Mouse (Mus musculus) spleen, postnatal 36 days (tissue): ENCODE data around the gene Trim56.

Source experiments
- DNase-seq, 2 experiments: peaks; one replicate each; pipeline ENCODE4 v3.0.0; 2022; ENCODE audit warnings: low spot score in 2 of 2, mixed read lengths in 1 of 2

The Trim56 gene

GRCm38 (mm10) chr5:137108111-137108510 is 7.9 kb downstream of the Trim56 start:
- DNase-seq = no peak

GRCm38 (mm10) chr5:137107670-137108069 is 8.3 kb downstream of the Trim56 start:
- DNase-seq = no peak

- DNase-seq = peak; percentile 43 to 67
Measured at GRCm38 (mm10) chr5:137107024-137107423, 9.0 kb downstream of the Trim56 start.

GRCm38 (mm10) chr5:137106434-137106833 is 9.6 kb downstream of the Trim56 start:
- no peak for DNase-seq

GRCm38 (mm10) chr5:137103969-137104368 is 12.0 kb downstream of the Trim56 start:
- DNase-seq = no peak

- peak; percentile 55 to 72 for DNase-seq
Measured at GRCm38 (mm10) chr5:137102575-137103522, 13.2 kb downstream of the Trim56 start.

GRCm38 (mm10) chr5:137102078-137102477 is 13.9 kb downstream of the Trim56 start:
- DNase-seq = no peak

- no peak for DNase-seq
Measured at GRCm38 (mm10) chr5:137100660-137101059, 15.3 kb downstream of the Trim56 start.

GRCm38 (mm10) chr5:137098418-137098817 is 17.6 kb downstream of the Trim56 start:
- no peak for DNase-seq

GRCm38 (mm10) chr5:137096037-137096436 is 20.0 kb downstream of the Trim56 start:
- no peak for DNase-seq

GRCm38 (mm10) chr5:137095135-137095534 is 20.9 kb downstream of the Trim56 start:
- no peak for DNase-seq

- DNase-seq = no peak
Measured at GRCm38 (mm10) chr5:137093720-137094119, 22.3 kb downstream of the Trim56 start.

- no peak for DNase-seq
Measured at GRCm38 (mm10) chr5:137091560-137091959, 24.4 kb downstream of the Trim56 start.

GRCm38 (mm10) chr5:137090870-137091269 is 25.1 kb downstream of the Trim56 start:
- no peak for DNase-seq

- DNase-seq = no peak
Measured at GRCm38 (mm10) chr5:137087410-137087809, 28.6 kb downstream of the Trim56 start.

- DNase-seq = no peak
Measured at GRCm38 (mm10) chr5:137085731-137086130, 30.3 kb downstream of the Trim56 start.

- no peak for DNase-seq
Measured at GRCm38 (mm10) chr5:137085021-137085420, 31.0 kb downstream of the Trim56 start.

GRCm38 (mm10) chr5:137083051-137083450 is 33.0 kb downstream of the Trim56 start:
- DNase-seq = no peak

GRCm38 (mm10) chr5:137079849-137080248 is 36.2 kb downstream of the Trim56 start:
- DNase-seq = peak in 1 of 2 experiments; percentile 3

GRCm38 (mm10) chr5:137078616-137079015 is 37.4 kb downstream of the Trim56 start:
- DNase-seq = no peak

- DNase-seq = no peak
Measured at GRCm38 (mm10) chr5:137078041-137078440, 38.0 kb downstream of the Trim56 start.

- DNase-seq = no peak
Measured at GRCm38 (mm10) chr5:137077187-137077586, 38.8 kb downstream of the Trim56 start.

- peak; percentile 61 to 65 for DNase-seq
Measured at GRCm38 (mm10) chr5:137076191-137076930, 39.6 kb downstream of the Trim56 start.
